Mouse (Mus musculus) T-helper 2 cell (primary cell): ENCODE measurements around the gene Nsun2.

Source experiments
- in situ Hi-C: fragments of 300-600 bp; cut with MboI, MseI; formaldehyde crosslinking; loops from one replicate; pipeline ENCODE4 v1.15.1; 2025; ENCODE audit warnings: high pct_unique_total_duplicates

Gene Nsun2

GRCm38 (mm10) chr13:69631659-69632058 lies 98.1 kb downstream of the Nsun2 start:
- in situ Hi-C loops = loop anchor here (10.0 kb wide), 1 partner anchor 127 kb away; no protein-coding TSS in a partner anchor

DNA sequence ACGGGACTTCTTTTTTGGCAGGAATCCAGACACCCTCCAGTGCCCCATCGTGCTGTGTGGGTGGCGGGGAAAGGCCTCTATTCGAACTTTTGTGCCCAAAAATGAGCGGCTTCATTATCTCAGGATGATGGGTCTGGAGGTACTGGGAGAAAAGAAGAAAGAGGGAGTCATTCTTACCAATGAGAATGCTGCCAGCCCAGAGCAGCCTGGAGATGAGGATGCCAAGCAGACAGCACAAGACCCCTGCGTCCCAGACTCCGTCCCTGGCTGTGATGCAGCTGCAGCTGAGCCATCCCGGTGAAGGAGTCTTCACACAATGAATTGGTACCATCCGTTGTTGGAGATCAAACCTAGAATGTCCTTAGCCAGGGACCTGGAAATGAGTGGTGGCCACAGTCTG lies 100.0 kb downstream of the Nsun2 start:
- in situ Hi-C loops = loop anchor here (10.0 kb wide), 1 partner anchor 129 kb away; no protein-coding TSS in a partner anchor

- in situ Hi-C loops = loop anchor here (10.0 kb wide), 1 partner anchor 129 kb away; no protein-coding TSS in a partner anchor
Measured at GRCm38 (mm10) chr13:69633988-69634387, 100.4 kb downstream of the Nsun2 start.

GRCm38 (mm10) chr13:69635836-69636235 lies 102.3 kb downstream of the Nsun2 start:
- in situ Hi-C loops = loop anchor here (10.0 kb wide), 1 partner anchor 131 kb away; no protein-coding TSS in a partner anchor

DNA sequence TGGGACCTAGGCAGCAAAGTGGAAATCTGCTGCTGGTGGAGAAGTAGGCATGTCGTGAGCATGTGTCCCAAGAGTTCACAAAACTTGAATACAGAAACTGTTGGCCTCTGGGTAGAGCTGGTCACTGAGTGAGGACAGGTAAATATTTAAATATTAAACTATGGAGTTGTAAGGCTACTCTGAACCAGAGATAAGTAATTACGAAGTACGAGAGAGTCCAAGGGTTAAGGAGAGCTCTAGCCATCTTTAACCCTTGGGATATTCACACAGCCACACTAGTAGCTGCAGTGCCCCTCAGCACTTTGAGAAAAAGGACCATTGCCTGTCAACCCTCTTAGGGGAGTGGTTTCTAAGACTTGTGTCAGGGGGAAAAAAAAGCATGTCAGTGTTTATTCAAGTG lies 102.8 kb downstream of the Nsun2 start:
- in situ Hi-C loops = loop anchor here (10.0 kb wide), 1 partner anchor 132 kb away; no protein-coding TSS in a partner anchor

- in situ Hi-C loops = loop anchor here (10.0 kb wide), 1 partner anchor 132 kb away; no protein-coding TSS in a partner anchor
Measured at GRCm38 (mm10) chr13:69636816-69637215, 103.3 kb downstream of the Nsun2 start.

GRCm38 (mm10) chr13:69637657-69638056 lies 104.1 kb downstream of the Nsun2 start:
- in situ Hi-C loops = loop anchor here (10.0 kb wide), 1 partner anchor 133 kb away; no protein-coding TSS in a partner anchor

DNA sequence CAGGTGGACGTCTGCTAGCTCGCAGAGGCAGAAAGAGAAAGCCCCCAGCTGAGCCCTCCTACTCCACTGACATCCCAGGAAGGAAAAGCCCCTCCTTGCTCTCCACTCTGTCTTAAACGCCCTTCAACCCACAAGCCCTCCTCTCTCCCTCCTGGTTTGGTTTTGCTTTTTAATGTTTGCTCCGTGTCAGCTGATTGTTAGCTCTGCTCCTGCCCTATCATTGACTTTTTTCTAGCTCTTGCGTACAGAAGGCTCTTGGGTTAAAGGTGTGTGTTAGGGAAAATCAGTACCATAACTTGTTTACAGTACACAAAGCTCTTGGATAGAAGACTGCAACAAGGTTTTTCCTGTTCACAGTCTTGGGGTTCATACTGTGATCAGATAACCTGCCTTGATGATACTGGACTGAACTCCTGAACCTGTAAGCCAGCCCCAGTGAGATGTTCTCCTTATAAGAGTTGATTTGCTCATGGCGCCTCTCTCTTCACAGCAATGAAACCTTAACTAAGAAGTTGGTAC lies 104.6 kb downstream of the Nsun2 start:
- in situ Hi-C loops = loop anchor here (10.0 kb wide), 1 partner anchor 133 kb away; no protein-coding TSS in a partner anchor

GRCm38 (mm10) chr13:69639251-69639650 lies 105.7 kb downstream of the Nsun2 start:
- in situ Hi-C loops = loop anchor here (10.0 kb wide), 1 partner anchor 134 kb away; no protein-coding TSS in a partner anchor

GRCm38 (mm10) chr13:69640126-69640525 lies 106.6 kb downstream of the Nsun2 start:
- in situ Hi-C loops = no loop called here

GRCm38 (mm10) chr13:69640541-69640940 lies 107.0 kb downstream of the Nsun2 start:
- in situ Hi-C loops = no loop called here

GRCm38 (mm10) chr13:69641017-69641416 lies 107.5 kb downstream of the Nsun2 start:
- in situ Hi-C loops = no loop called here

GRCm38 (mm10) chr13:69642656-69643216 lies 109.2 kb downstream of the Nsun2 start:
- in situ Hi-C loops = no loop called here

DNA sequence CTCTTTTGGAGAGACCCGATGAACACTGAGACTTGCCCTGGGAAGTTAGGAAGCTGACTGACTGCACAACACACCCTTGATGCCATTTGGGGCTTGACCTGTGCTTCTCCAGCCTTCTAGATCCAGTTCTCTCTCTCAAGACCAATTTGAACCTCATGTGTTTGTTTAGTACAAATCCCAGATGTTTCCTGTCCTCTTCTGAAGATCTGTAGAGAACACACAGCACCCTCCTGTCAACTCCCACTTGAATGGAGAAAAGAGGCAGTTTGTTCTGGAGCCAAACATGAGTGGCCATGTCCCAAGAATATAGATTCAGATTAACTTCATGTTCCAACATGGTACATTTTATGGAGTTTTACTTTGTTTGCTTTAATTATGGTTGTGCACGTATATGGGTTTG lies 110.4 kb downstream of the Nsun2 start:
- in situ Hi-C loops = no loop called here

DNA sequence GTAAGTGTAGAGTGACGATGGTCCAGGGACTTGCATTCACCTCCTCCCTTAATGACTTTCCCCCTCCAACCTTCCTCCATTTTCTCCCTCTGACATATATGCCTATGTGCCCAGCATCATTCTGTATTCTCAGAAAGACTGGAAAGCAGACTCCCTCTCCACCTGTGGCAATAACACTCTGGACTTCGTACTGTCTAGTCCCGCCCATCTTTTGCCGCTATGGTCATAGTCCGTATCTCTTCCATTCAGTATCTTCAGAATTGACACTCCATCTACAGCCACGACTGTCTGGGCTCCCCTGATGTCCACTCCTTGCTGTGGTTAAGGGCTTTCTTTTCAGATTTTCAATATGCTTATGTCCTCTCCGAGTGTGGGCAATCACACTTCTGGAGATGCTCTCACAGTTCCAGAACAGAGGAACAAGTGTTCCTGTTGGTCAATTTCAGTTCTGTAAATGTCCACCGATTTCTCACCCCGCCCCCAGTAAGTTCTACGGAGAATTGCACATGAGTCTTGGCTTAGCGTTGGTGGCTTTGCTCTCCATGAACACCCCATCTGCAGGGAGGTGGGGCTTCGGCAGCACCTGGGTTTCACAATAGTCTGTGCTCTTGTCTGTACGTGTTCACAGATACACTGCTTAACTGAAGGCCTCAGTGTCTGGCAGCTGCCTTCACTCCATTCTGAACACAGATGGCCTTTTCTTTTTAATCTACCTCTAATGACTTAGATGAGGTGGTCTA lies 111.1 kb downstream of the Nsun2 start:
- in situ Hi-C loops = no loop called here

DNA sequence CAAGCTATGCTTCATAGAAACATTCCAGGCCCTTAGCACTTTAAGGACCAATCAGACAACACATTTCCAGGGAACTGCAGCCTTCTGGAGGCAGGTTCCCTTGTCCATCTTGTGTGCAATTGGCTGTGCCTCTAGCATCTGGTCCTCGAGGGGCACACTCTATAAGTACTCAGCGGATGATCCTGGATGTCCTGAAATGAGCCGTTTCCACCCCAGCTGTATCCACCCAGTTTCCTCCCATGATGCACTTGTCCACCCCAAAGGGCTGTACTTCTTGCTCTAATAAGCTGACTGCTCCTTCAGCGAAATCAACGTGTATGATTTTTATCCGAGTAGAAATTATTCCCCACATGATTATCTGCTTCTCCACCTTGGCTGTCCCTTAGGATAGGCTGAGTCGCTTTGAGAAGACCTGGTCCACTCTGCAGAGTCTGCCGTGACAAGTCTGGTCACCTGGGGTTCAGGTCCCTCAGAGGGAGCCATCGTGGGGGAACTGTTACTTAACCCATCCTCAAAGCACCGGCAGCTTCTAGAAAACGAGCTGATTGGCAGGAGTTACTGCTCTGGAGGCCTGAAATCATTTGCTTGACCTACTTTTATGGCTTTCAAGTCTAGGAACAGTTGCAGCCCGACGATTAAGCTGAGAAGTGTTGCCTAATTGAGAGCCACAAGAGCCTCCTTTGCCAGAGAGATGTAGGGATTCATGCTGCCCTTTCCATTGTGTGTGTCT lies 112.3 kb downstream of the Nsun2 start:
- in situ Hi-C loops = no loop called here

GRCm38 (mm10) chr13:69646481-69646880 lies 112.9 kb downstream of the Nsun2 start:
- in situ Hi-C loops = no loop called here

DNA sequence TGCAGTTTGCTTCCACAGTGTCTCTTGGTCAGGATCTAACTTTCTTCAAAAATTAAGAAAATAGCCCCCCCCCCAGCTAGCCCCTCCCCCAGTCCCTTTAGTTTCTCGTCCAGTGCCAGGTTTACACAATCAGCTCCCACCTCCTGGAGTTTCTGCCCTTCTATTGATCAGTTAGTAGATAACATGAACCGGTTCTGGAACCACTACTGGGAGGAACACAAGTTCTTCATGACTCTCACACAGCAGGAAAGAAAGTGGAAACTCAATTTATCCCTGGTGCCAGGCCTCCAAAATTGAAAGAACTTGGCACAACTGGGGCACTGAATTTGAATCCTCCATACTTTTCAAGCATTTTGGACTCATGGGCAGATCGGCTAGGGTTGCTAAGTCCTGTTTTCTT lies 121.0 kb downstream of the Nsun2 start:
- in situ Hi-C loops = loop anchor here (5.0 kb wide), 1 partner anchor 107 kb away; no protein-coding TSS in a partner anchor

- in situ Hi-C loops = loop anchor here (10.0 kb wide), 1 partner anchor 837 kb away; no protein-coding TSS in a partner anchor
Measured at GRCm38 (mm10) chr13:69672121-69672520, 138.6 kb downstream of the Nsun2 start.

DNA sequence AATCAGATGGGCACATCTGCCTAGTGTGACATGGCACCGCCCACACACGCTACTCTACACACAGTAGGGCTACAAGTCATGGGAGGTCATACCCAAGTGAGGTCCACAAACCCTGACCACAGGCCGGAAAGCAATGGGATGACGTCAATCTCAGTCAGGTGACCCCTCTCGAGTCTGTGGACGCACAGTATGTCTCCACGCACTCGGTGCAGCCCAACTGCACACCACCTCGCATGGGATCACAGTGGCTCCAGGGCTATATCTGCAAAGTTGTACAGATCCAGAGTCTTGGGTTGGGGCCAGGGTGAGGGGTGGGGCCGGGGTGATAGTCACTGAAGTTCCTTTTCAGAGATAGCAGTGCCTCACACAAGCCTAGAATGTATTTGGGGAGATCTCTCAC lies 139.0 kb downstream of the Nsun2 start:
- in situ Hi-C loops = loop anchor here (10.0 kb wide), 1 partner anchor 838 kb away; no protein-coding TSS in a partner anchor

DNA sequence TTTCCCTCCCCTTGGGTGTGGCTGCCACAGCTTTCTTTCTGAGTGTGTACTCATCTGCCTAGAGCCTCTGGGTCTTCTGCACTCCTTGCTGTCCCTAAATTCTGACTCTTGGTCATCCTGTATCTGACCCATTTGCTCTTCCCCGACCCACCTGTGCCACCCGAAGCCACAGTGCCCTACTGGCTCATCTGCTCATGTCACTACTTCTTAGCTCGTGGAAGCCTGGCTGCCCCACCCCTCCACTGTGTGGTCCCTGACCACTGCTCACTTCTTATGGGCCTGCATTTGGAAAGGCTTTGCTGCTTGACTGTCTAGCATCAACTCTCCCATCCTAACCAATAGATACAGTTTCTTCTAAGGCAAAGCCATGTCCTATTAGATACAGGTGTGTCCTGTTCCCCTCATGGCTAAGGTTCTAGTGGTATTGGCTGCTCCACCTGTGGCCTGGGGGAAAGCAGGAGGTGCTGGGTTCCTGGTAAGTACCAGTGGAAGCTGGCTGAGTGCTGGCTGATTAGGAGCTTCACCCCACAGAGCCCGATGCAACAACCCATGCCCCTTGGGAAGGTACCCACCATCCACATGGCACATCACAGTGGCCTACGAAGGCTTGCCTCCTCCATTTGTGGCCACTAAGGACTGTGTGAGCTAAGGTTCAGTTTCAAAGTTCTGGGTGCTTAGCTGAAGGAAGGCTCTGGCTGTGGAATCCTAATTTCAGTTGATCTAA lies 139.8 kb downstream of the Nsun2 start:
- in situ Hi-C loops = loop anchor here (10.0 kb wide), 1 partner anchor 839 kb away; no protein-coding TSS in a partner anchor
